Mouse (Mus musculus) adrenal gland, postnatal 4 days (tissue): ENCODE measurements around the gene Olfr907. TPM values are rescaled to one million over a fixed set of nuclear protein-coding genes. Genes with fewer than 3 reads are reported as not detected.

Experiments used
- DNase-seq, 2 experiments: peaks; one replicate each; pipeline ENCODE4 v3.0.0; 2021 to 2022; ENCODE audit warnings: low spot score in 2 of 2, mixed read lengths in 2 of 2
- long read RNA-seq, 2 experiments: library from polyadenylated mRNA; stranded (forward); transcript quantifications; one replicate each; pipeline ENCODE4 v2.0.0; 2021
- total RNA-seq, 2 experiments: library from RNA; stranded (reverse); gene quantifications; 2 replicates each; pipeline ENCODE4 v1.2.3; 2021

The Olfr907 gene
- total RNA-seq = not detected
- long read RNA-seq, experiment 1 = 0 reads
- long read RNA-seq, experiment 2 = 0 reads

- no peak for DNase-seq
Measured at GRCm38 (mm10) chr9:38495501-38495900, at the start of gene Olfr907. TSS of gene Olfr907 (plus strand) at chr9:38495801.

GRCm38 (mm10) chr9:38447352-38447751 is 48.2 kb upstream of the Olfr907 start, which contains the start of gene Olfr902:
TSS of gene Olfr902 (plus strand) at chr9:38447652.
- DNase-seq = no peak

- no peak for DNase-seq
Measured at GRCm38 (mm10) chr9:38462844-38463243, 32.8 kb upstream of the Olfr907 start, which contains the start of gene Olfr904. TSS of gene Olfr904 (plus strand) at chr9:38463144.

GRCm38 (mm10) chr9:38470807-38471206 is 24.8 kb upstream of the Olfr907 start, which contains the start of gene Olfr905:
TSS of gene Olfr905 (plus strand) at chr9:38471107.
- no peak for DNase-seq

GRCm38 (mm10) chr9:38486785-38487184 is 8.8 kb upstream of the Olfr907 start, which contains the start of gene Olfr906:
TSS of gene Olfr906 (plus strand) at chr9:38487085.
- no peak for DNase-seq

GRCm38 (mm10) chr9:38512353-38512752 is 16.8 kb downstream of the Olfr907 start:
- DNase-seq = no peak

GRCm38 (mm10) chr9:38521280-38521679 is 25.7 kb downstream of the Olfr907 start, which contains the start of gene Olfr911-ps1:
TSS of gene Olfr911-ps1 (plus strand) at chr9:38521580.
- no peak for DNase-seq

- DNase-seq = no peak
Measured at GRCm38 (mm10) chr9:38537549-38537948, 41.9 kb downstream of the Olfr907 start, which contains the start of gene Olfr910. TSS of gene Olfr910 (plus strand) at chr9:38537849.

Other genes starting within 250 kb of the Olfr907 start
- gene Olfr143, start 243.0 kb upstream of the Olfr907 start, total RNA-seq = not detected
- gene Olfr895, start 227.9 kb upstream of the Olfr907 start, total RNA-seq = not detected
- not detected for gene Olfr896-ps1, start 204.7 kb upstream of the Olfr907 start, total RNA-seq
- not detected for gene Olfr25, start 166.7 kb upstream of the Olfr907 start, total RNA-seq
- not detected for gene Olfr898, start 147.4 kb upstream of the Olfr907 start, total RNA-seq
- not detected for gene Olfr250, start 128.9 kb upstream of the Olfr907 start, total RNA-seq
- not detected for gene Olfr251, start 118.7 kb upstream of the Olfr907 start, total RNA-seq
- not detected for gene Olfr147, start 94.1 kb upstream of the Olfr907 start, total RNA-seq
- not detected for gene Olfr901, start 66.3 kb upstream of the Olfr907 start, total RNA-seq
- gene Olfr902, start 48.1 kb upstream of the Olfr907 start, total RNA-seq = not detected
- gene Olfr904, start 32.7 kb upstream of the Olfr907 start, total RNA-seq = not detected
- under 1 TPM in 1 of 2 experiments, not detected in 1; 0.08 TPM for gene Olfr905, start 24.7 kb upstream of the Olfr907 start, total RNA-seq
- gene Olfr906, start 8.7 kb upstream of the Olfr907 start, total RNA-seq = not detected
- gene Olfr911-ps1, start 25.8 kb downstream of the Olfr907 start, total RNA-seq = not detected
- gene Olfr910, start 42.0 kb downstream of the Olfr907 start, total RNA-seq = not detected
- not detected for gene Olfr912, start 84.4 kb downstream of the Olfr907 start, total RNA-seq
- gene Olfr913, start 97.0 kb downstream of the Olfr907 start, total RNA-seq = not detected
- gene Olfr914, start 109.3 kb downstream of the Olfr907 start, total RNA-seq = not detected
- not detected for gene Olfr916, start 164.1 kb downstream of the Olfr907 start, total RNA-seq
- gene Olfr917, start 170.0 kb downstream of the Olfr907 start, total RNA-seq = not detected
- not detected for gene Olfr918, start 178.8 kb downstream of the Olfr907 start, total RNA-seq
- not detected for gene Olfr919, start 207.9 kb downstream of the Olfr907 start, total RNA-seq
- gene Vwa5a, start 222.5 kb downstream of the Olfr907 start, total RNA-seq = 10 to 100 TPM; 46.4 to 53.4 TPM